Mouse (Mus musculus): ENCODE results near the gene Pcx.
A peak's percentile ranks its signal among the peaks of the same experiment; 100 is the strongest.

Gene Pcx

DNA sequence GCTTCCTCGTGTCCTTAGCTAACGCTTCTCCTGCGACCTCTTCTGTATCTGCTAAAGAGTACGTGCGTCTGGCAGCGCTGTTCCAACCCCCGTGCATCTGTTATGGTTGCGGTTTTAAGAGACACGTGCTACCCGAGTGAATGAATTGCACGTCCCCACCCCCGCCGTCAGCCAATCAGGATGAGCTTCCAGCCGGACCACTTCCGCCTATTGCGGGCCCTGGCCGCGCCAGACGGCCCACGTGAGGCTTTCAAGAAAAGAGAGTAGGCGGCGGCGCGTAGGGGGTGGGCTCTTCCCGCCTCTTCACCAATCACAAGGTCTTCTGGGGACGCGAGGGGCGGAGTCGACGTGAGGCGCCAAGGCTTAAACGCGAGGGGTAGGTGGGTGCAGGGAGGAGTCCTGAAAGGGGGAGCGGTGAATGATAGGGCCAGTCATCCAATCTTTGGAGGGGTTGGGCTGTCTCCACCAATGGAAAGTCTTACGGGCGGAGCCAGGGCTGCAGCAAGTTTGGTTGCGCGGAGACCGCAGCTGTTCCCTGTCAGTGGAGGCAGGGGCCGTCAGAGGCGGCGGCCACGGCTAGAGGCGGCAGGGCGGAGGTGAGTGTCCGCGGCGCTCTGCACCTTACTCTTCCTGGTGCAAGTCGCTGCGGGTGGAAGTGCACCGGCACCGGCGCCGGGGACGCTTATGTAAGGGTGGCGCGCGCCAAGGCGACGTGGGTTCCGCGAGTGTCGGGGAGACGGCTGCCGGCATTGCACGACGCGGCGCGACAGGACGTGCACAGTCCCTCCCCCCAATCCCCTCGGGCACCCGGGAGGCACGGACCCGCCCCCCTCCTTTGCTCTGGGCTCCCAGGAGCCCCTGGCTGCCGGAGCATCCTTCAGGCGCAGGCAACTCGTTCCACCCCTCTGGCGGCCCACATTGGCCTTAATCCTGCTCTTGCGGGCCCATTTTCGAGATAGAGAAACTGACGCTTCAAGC is at the start of gene Pcx:
TSS of gene Pcx (plus strand) at position 487 of the 978 bp plus-strand sequence.
- DNase-seq: peak; percentile 99

DNA sequence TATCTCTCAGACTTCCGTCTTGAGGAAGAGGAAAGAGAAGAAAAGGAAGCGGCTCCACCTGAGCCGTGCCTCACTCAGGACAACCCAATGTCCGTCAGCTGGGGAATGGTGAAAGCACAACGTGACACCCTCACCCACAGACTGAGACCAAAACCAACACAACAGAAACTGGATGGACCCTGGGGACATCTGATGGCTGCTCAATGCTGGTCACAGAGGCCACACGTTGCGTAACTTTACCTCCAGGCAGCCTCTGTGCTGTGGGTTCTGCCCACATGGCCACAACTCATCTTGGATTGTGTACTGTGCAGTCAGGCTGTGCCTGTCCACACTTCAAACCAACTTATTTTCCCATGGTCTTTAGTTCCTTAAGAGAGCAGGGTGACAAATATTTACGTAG is 48.3 kb upstream of the Pcx start:
- no peak for DNase-seq

DNA sequence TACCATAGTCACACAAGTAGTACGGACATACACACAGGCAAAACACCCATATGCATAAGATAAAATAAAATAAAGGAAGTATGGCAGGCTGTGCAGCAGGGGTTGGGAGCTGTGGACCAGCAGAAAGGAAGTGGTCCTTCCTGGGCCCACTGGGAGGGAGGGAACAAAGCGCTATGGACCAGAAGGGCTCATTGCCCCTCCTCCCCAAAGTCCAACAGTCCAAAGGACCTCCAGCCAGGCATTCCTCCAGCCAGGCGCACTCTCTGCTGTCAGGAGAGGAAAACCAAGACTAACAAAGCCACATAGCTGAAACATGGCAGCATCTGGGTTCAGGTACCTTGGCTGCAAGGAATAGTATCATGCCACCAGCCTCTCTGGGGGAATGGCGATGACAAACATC is 45.6 kb upstream of the Pcx start:
- no peak for DNase-seq

DNA sequence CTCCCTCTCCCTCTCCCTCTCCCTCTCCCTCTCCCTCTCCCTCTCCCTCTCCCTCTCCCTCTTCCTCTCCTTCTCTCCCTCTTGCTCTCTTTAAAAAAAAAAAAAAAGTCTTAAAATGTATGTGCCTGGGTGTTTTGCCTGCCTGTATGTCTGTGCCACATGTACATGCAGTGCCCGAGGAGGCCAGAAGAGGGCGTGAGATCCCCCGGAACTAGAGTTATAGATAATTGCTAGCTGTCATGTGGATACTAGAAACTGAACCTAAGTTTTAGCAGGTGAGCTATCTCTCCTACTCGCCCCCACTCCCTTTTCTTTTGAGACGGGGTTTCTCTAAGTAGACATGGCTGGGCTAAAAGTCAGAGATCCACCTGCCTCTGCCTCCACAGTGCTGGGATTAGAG is 41.9 kb upstream of the Pcx start:
- peak; percentile 52 to 80 for DNase-seq

DNA sequence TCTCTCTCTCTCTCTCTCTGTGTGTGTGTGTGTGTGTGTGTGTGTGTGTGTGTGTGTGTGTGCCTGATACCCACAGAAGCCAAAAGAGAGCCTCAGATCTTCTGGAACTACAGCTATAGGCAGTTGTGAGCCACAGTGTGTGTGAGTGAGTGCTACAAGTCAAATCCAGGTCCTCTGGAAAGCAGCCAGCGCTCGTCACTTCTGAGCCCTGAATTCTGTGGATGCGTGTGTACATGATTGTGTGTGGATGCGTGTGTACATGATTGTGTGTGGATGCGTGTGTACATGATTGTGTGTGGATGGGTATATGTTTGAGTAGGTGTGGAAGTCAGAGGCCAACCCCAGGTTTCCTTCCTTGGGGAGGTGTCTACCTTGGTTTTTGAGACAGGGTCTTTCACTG is 36.7 kb upstream of the Pcx start:
- peak in 1 of 2 experiments; percentile 47 for DNase-seq

DNA sequence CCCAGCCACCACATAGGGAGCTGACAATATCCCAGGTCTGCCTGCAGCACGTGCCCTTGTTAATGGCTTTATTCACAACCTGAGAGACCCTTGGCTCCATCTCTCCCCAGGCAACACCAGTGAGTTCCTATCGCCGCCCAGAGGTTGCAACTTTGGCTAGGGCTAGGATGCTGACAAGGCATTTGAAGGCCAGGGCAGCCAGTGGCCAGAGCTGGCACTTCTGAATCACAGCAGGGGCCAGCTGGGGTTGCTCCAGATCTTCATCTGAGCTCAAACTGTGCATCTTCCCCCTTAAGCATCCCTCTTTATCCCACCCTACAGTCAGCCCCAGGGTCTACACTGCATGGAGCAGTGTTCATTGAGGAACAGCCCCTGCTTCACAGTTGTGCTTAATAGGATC is 35.5 kb upstream of the Pcx start:
- DNase-seq: no peak

DNA sequence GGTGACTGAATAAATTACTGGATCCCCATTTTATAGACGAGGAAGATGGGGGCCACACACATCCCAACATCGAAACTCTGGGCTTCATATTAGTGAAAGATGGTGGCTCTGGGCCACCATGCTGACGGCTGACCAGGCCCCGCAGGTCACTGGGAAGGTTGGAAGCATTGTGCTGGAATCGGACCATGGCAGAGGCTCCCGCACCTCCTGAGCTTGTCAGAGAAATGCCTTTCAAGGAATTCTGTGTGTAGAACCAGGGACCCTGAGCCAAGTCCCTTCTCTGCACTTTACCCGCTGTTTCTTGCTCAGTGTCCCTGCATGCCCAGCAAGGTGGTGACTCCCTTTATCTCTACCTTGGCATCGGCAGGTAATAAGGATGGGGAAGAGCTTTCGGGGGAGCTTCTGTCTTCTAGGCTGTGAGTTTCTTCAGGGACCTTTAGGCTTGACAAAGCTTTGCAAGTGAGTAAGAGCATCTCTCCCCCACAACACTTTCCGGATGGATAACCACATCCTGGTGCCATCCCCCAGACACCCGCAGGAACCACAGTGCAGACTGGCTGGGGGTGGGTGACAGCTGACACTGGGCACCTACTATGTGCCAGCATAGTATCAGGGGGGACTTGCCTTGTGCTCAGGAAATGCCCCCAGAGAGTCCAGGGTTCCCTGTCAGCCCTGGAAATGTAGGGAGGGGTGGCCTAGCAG is 34.9 kb upstream of the Pcx start:
- peak; percentile 46 to 62 for DNase-seq

DNA sequence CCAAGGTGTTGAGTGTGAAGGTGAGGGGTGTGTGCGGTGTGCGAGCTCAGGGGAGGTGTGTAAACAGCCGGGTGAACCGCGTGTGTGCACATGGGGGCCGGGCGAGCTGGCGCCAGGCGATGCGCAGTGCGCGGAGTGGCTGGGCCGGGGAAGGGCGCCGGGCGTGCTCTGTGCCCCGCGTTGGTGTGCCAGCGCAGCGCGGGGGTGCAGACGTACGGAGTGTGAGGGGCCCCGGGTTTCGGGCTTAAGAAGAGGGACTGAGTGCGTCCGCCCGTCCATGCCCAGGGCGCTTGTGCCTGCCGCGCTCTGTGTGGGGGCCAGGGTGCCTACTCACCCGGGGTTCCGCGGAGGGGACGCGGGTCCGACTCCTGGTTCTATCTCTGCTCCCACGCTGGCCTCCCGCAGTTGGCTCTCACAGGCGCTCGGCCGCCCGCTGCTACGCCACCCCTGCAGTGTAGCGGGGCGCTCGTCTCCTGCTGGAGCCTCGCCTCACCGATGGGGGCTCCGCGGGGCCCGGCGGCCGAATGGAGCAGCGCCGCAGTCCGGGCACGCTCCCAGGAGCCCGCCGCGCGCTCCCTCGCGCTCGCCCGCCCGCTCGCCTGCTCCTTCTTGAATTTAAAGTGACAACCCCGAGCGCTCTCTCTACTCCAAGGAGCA is 33.5 kb upstream of the Pcx start:
- peak; percentile 83 to 89 for DNase-seq

DNA sequence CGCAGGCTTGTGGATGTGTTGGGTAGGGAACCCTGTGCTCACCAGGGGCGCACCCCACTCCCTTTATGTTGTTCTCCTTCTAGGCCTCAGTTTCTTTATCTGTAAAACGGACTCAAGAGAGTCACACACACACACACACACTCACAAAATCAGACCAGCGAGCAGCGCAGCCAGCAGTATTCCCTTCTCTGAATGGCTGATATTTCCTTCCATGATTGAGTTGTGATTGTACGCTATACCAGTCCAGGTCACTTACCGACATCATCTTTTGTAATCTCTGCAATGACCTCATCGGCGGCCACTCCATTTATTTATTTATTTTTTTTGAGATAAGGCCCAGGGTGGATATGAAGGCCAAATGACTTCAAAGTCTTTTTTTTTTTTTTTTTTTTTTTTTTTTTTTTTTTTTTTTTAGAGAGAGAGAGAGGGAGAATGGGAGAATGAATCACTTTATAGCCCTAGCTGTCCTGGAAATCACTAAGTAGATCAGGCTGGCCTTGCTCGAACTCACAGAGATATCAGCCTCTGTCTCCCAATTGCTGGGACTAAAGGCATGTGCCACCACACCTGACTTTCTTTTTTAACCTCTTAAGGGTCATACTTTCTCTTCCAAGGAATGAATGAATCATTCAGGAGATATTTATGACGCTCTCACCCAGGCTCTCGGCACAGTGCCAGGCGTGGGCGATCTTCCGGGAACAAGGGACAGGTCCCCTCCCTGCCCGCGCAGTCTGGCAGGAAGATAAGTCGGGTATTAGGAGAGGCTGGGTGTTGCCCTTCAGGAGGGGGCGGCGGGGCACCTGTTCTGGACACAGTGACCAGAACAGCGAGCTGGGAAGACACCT is 32.7 kb upstream of the Pcx start, which contains the start of gene Syt12:
TSS of gene Syt12 (minus strand) at position 103 of the 845 bp plus-strand sequence.
- DNase-seq: peak; percentile 87 to 90

DNA sequence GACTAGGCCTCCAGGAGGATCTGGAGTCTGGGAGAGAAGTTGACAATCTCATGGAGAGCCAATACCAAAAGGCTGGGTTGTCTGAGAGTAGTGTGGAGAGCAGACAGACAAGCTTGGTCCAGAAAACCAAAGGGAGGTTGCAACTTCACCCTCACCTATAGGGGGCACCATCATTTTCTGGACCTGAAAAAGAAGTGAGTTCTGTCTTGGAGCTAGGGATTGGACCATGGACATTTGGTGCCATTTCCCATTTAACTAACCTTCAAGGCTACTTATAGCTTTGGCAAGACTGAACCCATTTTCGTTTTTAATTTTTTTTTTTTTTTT is 32.1 kb upstream of the Pcx start:
- DNase-seq: no peak

DNA sequence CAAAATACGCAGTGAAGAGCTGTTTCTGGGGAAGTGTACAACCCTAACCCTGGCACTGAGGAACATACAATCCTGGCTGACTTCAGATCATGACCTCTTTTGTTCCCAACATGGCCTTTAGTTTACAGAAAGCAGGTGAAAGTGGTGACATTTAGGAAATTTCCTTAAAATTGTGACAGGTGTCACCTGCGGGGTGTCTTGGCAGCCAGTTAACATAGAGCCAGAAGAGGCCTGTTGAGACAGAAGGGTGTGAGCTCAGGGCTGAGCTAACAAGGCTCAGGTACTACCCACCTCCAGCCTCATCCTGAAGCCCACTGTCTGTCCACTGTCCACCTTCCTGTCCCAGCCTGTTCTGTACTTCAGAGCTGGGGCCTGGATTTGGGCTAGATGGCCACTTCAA is 30.2 kb upstream of the Pcx start:
- peak; percentile 65 to 75 for DNase-seq

DNA sequence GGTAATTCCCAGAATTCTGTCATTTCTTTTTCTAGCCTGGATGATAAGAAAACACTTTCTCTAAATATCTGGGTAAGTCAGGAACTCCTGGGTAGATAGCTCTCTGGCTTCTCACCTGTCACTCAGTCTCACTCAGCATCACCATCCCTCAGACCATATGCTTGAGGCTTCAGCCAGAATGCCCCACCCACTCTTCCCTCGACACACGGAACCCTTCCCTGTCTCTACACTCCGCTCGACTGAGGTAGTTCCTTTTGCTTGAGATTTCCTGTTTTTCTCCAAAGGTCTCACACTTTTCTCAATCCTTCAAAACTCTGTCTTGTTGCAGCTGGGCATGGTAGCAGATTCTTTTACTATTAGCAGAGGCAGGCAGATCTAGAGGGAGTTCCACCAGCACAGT is 28.9 kb upstream of the Pcx start:
- DNase-seq: peak; percentile 56 to 73

DNA sequence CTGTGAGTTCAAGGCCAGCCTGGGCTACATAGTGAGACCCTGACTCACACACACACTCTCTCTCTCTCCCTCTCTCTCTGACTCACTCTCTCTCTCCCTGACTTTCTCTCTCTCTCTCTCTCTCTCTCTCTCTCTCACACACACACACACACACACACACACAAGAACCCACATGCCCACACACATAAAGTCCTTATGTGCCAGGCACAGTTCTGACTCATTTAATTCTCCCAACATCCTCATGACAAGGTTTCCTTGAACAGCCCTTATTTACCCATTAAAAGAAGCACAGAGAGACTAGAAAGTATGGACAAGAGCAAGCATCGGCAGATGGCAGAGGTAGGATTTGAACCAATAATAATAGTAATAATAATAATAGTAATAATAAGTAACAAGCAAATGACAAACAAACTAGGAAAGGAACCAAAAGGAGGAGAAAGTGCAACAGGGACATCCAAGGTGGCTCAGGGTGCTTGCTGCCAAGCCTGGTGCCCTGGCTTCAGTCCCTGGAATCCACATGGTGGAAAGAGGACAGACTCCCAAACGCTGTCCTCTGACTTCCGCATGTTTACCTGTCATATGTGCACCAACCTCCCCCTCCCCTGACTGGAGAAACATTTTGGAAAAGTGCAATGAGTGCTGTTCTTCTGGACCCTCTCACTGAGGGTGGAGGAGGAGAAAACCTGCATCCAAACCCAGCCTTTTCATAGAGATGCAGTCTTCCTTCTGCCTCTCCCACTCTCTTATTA is 28.0 kb upstream of the Pcx start:
- DNase-seq: peak; percentile 66 to 78

DNA sequence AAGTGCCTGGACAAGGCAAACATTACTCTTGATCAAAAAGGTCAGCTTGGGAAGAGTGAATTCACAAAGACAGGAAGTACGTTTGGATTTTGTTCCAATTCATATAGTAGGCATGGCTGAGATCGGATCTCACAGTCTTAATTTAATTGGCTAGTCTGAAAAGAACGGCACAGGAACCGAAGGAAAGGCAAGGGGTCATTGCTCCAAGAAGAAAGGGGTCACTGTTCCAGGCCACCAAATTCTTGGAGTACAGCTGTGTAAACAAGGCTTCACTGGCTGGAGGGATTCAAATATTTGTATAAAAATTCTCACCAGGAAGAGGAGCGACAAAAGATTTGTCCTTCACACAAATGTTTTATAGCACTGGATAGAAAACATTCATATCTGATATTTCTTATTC is 25.3 kb upstream of the Pcx start:
- no peak for DNase-seq

DNA sequence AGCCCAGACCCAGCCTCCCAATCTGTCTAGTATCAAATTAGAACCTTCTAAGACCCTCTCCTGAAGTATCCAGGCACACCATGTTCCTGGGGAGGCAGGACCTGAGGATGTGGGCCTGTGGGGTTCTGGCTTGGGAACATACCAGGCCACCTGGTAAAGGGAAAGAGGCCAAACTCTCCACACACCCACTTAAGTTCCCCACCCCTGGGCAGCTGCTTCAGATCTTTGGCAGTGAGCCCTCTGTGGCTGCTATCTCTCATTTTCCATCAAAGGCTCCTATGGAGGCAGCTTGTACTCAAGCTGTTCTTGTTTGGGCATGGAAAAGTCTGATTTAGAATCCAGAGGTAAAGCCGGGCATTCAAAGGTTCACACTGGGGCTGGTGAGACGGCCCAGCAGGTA is 22.4 kb upstream of the Pcx start:
- DNase-seq: peak in 1 of 2 experiments; percentile 43

DNA sequence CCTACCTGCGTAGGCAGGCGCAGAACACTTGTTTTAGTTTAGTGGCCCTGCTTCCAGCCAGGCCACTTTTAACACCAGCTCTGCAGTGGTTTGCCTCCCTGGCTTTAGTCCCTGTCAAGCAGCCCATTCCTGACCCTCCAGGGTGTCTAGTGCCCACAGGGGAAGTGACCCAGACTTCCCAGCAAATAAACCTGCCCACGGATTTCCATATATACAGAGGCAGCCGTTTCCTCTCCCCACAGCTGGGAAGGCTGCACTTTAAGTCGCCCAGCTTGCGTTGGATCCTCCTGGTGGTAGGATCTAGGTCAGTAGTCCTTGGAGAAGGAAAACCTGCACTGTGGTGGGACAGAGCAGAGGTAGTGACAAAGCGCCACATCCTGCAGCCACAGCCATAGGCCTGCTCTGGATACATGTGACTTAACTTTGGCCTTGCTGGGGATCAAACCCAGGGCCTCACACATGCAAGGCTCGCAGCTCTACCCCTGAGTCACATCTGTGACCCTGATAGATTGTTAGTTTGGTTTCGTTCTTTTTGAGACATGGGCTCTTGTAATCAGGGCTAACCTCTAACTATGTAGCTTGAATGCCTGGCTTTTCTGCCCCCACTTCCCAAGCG is 19.1 kb upstream of the Pcx start:
- DNase-seq: no peak

DNA sequence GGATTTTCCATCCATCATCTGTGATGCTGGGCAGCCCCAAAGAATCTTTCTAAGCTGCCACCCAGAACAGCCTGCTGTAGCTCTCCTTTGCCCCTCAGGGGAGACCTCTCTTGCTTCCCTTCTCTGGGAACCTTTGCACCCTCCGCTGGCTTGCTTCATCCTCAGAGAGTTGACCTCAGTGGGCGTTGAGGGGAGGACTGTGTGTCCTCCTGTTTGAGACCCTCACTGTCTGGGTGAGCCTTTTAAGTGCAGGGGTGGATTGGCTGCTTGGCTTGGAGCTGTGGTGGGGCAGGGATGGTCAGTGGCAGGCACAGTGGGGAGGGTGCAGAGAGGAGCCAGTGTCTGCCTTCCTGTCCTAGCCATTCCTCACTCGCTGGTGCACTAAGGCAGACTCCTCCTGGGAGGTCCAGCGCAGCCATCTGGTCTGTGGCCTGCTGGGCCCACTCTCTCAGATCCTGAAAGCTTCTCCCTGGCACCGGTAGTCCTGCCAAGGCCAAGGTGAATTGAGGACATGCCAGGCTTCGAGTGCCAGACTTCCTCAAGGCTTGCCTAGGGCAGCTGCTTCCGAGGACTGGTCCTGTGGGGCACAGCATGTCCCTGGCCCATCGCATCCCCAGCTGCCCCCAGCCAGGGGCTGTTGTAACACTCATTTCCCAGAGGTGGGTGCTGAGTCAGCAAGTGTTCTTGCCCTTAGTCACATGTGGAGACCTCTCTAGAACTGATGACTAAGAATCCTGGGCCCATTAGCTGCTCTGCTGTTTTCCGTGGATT is 17.6 kb upstream of the Pcx start:
- DNase-seq: peak; percentile 97 to 98

DNA sequence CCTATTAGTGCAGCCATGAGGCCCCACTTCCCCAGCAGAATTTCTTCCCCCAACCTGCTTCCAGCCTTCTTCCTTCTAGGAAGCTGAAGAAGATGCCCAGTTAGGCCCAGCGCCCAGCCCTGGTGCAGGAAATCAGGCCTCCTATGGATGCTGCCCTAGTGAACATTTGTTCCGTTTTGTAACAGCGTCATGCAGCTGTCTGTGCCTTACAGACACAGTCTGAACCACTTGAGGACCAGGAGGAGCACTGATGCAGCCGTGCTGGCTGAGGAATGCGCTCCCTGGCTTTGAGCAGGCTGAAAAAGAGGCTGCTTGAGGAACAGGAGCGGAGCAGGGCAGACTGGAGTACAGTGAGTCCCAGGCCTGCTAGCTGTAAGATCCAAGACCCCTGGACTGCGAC is 15.6 kb upstream of the Pcx start:
- DNase-seq: peak in 1 of 2 experiments; percentile 44

DNA sequence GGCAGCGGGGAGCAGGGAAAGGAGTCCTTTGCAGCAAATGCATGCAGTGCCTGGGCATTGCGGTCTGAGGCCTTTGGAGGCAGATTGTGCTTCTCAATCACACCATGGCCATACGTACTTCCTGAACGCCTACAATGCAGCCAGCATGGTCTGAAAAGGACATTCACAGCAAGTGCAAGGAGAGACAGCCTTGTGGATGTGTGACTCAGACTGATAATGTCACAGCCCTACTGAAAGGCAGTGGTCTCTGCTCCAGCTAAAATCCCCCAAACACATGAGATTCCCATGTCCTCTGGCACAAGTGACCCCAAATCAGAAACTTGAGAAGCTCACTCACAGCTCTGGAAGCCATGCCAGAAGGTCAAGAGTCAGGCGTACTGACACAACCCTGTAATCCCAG is 14.5 kb upstream of the Pcx start:
- DNase-seq: no peak

DNA sequence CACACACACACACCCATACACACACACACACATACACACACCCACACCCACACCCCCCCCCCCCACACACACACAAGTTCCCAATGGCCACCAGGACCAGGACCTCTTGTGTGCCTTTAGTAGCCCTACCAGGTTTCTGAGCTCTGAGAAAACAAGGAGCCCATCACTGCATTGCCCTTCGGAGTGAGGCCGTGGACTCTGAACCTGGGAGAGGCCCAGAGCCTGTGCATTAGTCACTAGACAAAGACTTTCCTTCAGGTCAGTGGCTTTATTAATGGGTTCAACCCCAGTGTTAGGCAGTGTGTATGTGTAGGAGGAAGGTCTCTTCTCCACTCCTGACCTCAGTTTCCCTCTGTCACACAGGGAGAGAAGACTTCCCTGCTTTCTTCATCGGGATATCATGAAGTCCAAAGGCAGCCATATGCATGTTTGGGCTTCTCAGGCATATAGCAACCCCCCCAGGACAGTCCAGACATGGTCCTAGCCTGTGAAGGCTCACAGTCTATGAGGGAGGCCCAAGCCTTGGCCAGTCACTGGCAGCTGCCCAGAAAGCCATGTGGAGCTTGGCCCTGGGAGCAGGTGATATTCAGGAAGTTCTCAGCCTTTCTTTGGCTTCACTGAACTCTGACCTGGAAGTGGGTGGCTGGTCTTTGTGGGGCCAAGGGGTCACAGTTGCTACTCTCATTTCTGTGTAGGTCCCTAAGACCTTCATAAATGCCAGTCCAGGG is 13.6 kb upstream of the Pcx start:
- DNase-seq: peak; percentile 67 to 69

Measured in cerebellum, postnatal 14 days (tissue).